Mouse (Mus musculus): ENCODE results near the gene Irak3.
"Not testable (repeated sequence)": the region's sequence is repeated elsewhere in the genome, so short reads cannot be mapped to it uniquely, and the experiment has no call there.

Irak3 gene

GRCm38 (mm10) chr10:120201961-120202402 is at the start of gene Irak3:
Gene Irak3 (minus strand): TSS chr10:120202130.
- ATAC-seq (ENCODE audit: insufficient number of reproducible peaks, low FRiP score, low TSS enrichment) = peak; percentile 75

DNA sequence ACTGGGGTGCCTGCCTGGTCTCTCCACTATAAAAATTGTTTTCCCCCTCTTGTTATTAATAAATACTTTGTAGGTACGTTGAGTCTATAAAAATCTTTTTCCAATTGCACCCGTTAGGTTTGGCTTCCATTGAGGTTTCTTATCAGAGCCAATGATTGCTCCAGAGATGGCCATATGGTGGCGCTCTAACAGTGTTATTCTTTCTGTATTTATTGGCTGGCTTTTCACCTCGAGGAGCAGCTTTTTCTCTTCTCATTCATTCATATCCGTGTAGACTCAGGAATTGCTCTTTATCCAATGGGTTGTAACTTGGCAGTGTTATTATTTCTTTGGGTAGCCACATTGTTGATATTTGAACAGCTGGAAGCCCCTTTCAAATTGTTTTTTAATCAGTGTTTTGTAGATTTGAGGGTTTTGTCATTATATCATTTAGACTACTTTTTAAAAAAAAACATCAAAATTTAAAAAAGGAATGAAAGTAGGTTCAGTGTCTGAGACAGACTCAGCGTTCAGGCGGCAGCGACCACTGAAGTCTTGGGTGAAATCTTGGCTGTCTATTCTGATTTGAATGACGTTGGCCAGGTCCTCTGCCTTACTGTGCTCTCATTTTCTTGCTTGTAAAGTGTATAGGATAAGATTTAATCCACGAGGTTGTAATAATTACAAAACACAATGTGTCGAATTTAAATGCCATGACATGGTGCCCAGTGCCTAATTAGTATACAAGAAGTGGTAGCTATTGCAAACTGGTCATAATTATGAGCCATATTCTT is 49.2 kb upstream of the Irak3 start:
- no peak for ATAC-seq (ENCODE audit: insufficient number of reproducible peaks, low FRiP score, low TSS enrichment)

DNA sequence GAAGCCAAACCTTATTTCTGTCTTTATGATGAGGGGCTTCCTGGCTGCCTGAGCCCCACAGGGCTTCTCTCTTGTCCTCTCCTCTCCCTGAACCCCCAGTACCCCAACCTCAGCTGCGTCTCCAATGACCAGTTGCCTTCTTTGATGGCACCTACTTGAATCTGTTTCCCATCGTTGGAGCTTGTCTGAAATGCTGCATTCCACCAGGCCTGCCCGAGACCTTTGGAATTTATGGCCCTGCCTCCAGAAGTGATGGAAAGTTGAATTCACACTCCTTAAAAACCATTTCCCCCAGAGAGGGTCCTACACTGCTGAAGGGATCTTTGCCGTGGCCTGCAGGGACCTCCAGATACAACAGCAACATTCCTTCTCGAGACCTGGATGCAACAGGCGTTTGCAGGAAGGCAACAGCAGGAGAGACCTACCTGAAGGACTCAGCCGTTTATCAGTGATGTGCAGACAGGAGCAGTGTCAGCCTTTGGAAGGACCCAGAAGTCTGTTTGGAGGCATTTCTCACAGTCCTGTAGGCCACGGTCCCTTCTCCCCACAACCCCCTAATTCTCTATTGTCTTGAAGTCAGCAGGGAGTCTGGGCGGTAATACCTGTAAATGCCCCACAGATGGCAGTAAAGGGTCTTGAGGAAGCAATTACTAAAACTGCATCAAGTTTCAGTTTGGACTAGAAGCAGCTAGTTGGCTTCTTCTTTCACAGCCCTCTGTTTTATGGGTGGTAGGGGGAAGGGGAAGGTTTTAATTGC is 45.2 kb upstream of the Irak3 start:
- no peak; the same call in 1 of the 2 replicates for ATAC-seq (ENCODE audit: insufficient number of reproducible peaks, low FRiP score, low TSS enrichment)

DNA sequence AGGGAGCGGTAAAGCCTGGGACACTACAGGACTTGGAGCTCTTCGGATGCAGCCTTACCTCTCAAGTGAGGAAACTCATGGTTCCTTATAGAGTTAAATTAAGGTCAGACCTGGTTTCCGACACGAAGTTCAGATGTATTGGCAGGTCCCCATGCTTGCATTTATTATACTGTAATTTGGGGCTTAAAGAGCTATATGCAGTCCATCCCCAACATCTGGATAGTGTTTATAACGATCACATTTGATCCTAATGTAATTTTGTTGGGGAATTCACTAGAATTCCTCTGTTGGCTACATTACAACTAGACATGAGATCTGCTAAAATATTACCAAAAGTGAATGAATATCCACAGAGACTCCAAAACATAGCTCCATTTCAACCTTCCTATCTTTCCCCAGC is 43.8 kb upstream of the Irak3 start:
- ATAC-seq (ENCODE audit: insufficient number of reproducible peaks, low FRiP score, low TSS enrichment) = no peak

DNA sequence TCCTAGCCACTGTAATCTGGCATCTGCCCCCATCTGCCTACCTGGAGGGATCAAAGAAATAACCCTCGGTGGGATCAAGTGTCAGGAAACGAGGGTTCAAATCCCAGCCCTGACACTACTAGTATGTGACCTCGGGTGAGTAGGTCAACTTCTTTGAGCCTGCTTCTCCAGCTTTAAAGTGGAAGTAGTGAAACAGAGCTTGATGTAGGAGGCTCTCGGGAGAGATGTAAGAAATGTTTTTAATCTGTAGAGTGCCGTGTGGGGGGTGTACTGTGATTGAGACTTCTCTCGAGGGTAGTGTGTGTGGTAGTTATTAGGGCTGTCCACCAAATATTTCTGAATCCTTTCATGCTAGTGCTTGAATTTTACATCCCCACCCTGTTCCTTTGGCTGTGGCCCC is 40.5 kb upstream of the Irak3 start:
- ATAC-seq (ENCODE audit: insufficient number of reproducible peaks, low FRiP score, low TSS enrichment) = no peak

GRCm38 (mm10) chr10:120239476-120239875 is 37.5 kb upstream of the Irak3 start:
- no peak for ATAC-seq (ENCODE audit: insufficient number of reproducible peaks, low FRiP score, low TSS enrichment)

DNA sequence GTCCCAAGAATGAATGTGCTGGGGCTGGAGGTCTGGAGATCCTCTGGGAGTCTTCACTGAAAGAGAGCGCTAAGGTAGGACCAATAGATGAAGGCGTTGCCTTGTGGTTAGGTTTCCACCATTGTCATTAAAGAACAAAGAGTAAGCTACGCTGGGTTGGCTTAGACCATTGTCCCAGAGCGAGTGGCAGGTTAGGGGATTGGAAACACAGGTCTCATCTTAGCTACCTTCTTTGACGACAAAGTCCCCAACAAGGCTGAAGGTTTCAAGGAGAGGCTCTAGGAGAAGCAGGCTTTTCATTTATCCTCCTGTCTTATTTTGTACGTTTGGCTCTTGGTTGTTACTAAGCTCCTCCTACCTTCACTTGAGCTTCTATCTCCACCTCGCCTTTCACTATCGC is 36.3 kb upstream of the Irak3 start:
- no peak for ATAC-seq (ENCODE audit: insufficient number of reproducible peaks, low FRiP score, low TSS enrichment)

DNA sequence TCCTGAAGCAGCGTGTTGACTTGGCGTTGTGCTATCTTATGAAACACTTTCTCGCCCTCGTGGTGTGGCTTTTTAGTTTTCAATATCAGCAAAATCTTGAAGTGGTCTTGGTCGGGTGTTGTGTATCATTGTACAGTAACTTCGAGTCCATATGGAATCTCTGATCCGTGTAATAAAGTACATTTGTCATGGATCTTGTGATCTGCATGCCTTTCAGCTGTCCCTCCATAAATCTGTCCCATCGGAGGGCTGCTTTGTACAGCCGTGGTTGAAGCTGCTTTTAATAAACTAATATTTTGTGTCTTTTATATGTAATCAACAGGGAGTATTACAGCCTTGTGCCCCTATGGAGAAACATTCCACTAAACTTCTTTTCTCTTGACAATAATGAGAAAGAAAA is 34.9 kb upstream of the Irak3 start:
- no peak for ATAC-seq (ENCODE audit: insufficient number of reproducible peaks, low FRiP score, low TSS enrichment)

- ATAC-seq (ENCODE audit: insufficient number of reproducible peaks, low FRiP score, low TSS enrichment) = no peak; the same call in 1 of the 2 replicates
Observed at GRCm38 (mm10) chr10:120233655-120234367, 31.9 kb upstream of the Irak3 start.

DNA sequence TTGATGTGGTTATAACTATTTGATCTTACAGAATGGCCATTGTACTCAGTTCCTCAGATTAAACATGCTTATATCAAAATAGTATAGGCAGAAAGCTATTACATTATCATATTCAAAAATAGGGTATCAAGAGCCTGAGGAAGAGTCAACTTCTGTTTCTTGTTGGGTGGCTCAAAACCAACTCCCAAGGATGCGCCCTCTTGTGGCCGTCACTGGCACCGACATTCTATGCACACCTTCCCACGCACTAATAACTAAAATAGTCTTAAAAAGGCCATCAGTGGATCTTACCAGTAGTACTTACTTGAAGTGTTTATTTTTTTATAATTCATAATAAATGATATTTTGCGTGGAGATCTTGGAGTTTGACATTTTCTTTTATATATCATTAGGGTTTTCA is 29.8 kb upstream of the Irak3 start:
- ATAC-seq (ENCODE audit: insufficient number of reproducible peaks, low FRiP score, low TSS enrichment) = no peak

- ATAC-seq (ENCODE audit: insufficient number of reproducible peaks, low FRiP score, low TSS enrichment) = peak; percentile 92
Observed at GRCm38 (mm10) chr10:120226871-120227661, 25.1 kb upstream of the Irak3 start, which contains the start of gene Llph. Gene Llph (plus strand): TSS chr10:120227070.

- ATAC-seq (ENCODE audit: insufficient number of reproducible peaks, low FRiP score, low TSS enrichment) = no peak
Observed at GRCm38 (mm10) chr10:120220776-120221175, 18.8 kb upstream of the Irak3 start.

GRCm38 (mm10) chr10:120219578-120220359 is 17.8 kb upstream of the Irak3 start:
- no peak for ATAC-seq (ENCODE audit: insufficient number of reproducible peaks, low FRiP score, low TSS enrichment)

- ATAC-seq (ENCODE audit: insufficient number of reproducible peaks, low FRiP score, low TSS enrichment) = no peak
Observed at GRCm38 (mm10) chr10:120218996-120219395, 17.1 kb upstream of the Irak3 start.

DNA sequence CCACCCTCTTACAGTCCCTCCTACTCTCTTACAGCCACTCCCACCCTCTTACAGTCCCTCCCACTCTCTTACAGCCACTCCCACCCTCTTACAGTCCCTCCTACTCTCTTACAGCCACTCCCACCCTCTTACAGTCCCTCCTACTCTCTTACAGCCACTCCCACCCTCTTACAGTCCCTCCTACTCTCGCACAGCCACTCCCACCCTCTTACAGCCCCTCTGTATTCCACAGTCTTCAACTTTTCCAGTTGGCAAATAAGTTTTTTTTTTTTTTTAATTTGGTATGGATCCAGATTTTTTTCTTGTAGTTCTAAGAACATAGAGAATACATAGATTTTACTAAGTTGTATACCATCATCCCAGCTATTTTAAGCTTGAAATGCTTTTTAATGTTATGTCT is 15.2 kb upstream of the Irak3 start:
- not testable (repeated sequence) for ATAC-seq (ENCODE audit: insufficient number of reproducible peaks, low FRiP score, low TSS enrichment)

- ATAC-seq (ENCODE audit: insufficient number of reproducible peaks, low FRiP score, low TSS enrichment) = no peak
Observed at GRCm38 (mm10) chr10:120210096-120210495, 8.2 kb upstream of the Irak3 start.

DNA sequence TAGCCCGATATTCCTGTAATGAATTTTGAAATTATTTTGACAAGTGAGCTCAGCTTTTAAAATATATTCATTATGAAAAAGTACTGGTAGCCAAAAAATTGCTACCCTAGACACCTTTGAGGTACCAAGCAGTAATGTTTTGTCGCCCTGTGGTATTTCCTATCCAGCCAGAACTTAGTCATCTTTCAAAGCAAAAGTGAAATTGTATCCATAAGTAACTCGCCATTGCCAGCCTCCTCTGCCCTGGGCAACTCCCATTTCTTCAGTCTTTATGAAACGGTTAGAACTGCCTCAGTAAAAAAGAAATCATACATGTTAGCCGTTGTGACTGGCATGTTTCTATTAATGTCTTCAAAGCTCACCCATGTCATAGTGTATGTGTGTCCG is 7.6 kb upstream of the Irak3 start:
- no peak for ATAC-seq (ENCODE audit: insufficient number of reproducible peaks, low FRiP score, low TSS enrichment)

DNA sequence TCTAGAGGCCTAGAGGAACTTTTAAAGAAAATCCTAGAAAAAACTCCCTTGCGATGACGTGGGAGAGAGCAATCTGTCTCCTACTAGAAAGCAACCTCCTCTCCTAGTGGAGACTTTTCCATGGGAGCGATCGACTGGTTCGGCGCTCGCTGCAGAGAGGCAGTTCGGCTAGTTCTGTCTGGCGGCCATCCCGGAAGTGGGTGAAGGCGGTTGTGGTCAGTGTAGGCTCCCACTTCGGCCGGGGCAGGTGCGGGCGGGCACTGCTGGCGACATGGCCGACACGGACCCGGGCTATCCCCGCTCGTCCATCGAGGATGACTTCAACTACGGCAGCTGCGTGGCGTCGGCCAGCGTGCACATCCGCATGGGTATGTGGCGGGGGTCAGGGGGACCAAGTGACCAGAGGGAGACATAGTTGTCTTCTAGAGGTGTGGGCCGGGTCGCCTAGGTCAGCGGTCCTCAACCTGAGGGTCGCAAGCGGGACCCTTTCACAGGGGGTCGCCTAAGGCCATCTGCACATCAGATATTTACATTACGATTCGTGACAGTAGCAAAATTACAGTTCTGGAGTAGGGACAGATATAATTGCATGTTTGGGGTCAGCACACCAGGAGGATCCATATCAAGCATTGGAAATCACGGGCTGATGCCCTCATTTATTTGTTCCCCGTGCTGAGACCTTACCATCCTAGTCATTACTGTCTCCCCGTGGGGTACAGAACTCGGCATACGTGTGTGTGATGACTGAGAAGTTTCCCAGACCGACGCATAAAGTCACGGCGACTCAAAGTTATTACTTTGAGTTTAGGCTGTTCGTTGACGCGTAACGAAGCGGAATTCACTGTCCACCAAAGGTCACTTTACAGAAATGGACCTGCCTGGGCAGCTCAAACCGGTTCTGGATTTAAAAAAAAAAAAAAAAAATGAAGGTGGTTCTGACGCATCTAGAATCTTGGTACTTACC is 6.9 kb upstream of the Irak3 start:
- ATAC-seq (ENCODE audit: insufficient number of reproducible peaks, low FRiP score, low TSS enrichment) = peak; percentile 96
